Mouse (Mus musculus) testis, adult 2 months (tissue): Measurements from ENCODE around the gene Usp46.

Experiments used
- CTCF ChIP-seq: fragments of 200-500 bp; IDR thresholded peaks from 2 replicates; pipeline ENCODE4 v1.5.1; 2012; ENCODE audit warnings: low read depth, mild to moderate bottlenecking, inconsistent platforms, low read length, moderate library complexity; ENCODE audit not compliant: control insufficient read depth, insufficient read depth, insufficient replicate concordance
- POLR2A ChIP-seq: fragments of 200-500 bp; IDR thresholded peaks from 2 replicates; pipeline ENCODE4 v1.6.1; 2012; ENCODE audit warnings: low read depth, mild to moderate bottlenecking, inconsistent platforms, low read length, moderate library complexity; ENCODE audit not compliant: control insufficient read depth

DNA sequence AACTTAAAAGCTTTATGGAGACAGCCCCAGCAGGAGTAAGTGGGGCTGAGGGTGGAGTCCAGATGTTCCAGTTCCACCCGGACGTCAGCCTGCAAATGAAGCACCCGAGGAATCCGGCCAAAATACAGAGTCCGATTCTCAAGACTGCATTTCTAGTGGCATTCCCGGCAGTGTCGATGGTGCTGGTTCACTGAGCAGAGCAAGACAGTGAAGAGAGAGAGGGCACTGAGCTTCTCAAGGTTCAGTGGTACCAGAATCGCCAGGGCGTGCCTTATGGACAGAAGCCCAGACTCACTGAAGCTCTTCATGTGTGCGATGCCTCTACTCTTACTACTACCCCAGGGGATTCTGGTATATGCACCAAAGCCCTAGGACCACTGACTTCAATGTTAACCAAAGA, 56.6 kb downstream of the Usp46 start:
- TF ChIP-seq CTCF = no peak
- TF ChIP-seq POLR2A = no peak
